Mouse (Mus musculus): ENCODE measurements around the gene Fzd9. TPM values are rescaled to one million over a fixed set of nuclear protein-coding genes. Genes with fewer than 3 reads are reported as not detected.

Fzd9 gene
- total and polyA plus RNA-seq, 3 experiments, result not detected

GRCm38 (mm10) chr5:135216871-135217270 lies 34.2 kb downstream of the Fzd9 start:
- in situ Hi-C loops (cut with MboI; ENCODE audit: low pct_ligation_motif_present, low pct_unique_long_range_greater_than_20kb, low sequenced_read_pairs) (no loop called here), dilution Hi-C loops (cut with MboI; ENCODE audit: extremely low pct_ligation_motif_present, extremely low pct_unique_long_range_greater_than_20kb, low sequenced_read_pairs) (no loop called here)
- Histone ChIP-seq H3K4me3 (replicated peaks in 1 of 3; ENCODE audit: low read depth in 2 of 3, low read length in 2 of 3, poor library complexity in 1 of 3) (no peak overlapping the region), H3K9ac (ENCODE audit: insufficient read depth, low read depth) (no peak overlapping the region), H3K4me2 (ENCODE audit: insufficient read depth, low read depth, poor library complexity, severe bottlenecking) (no peak overlapping the region), H3K36me3 (replicated peaks in 1 of 2; ENCODE audit: control insufficient read depth in 1 of 2, insufficient read depth in 1 of 2, low read length in 1 of 2) (peaks cover 71 to 97% of the 10 kb centered on the region in 2 experiments), H3K27me3 (replicated peaks) (no peaks in the 10 kb centered on the region), H3K4me1 (ENCODE audit: control insufficient read depth in 1 of 2, insufficient read depth in 2 of 2) (no peaks in the 10 kb centered on the region), H3K27ac (ENCODE audit: insufficient read depth, low read depth) (no peak overlapping the region), H3K79me2 (replicated peaks; ENCODE audit: control insufficient read depth, extremely low read depth, insufficient read depth, poor library complexity, severe bottlenecking) (peaks cover 34% of the 10 kb centered on the region), H3K9me3 (replicated peaks; ENCODE audit: low read length) (no peaks in the 10 kb centered on the region)
- no peak for DNase-seq (ENCODE audit: extremely low read depth)
- TF ChIP-seq MYC (IDR thresholded peaks at IDR 0.05; ENCODE audit: low read depth, low read length) (no peak), SIN3A (IDR thresholded peaks at IDR 0.05; ENCODE audit: low read length) (no peak), MEF2A (IDR thresholded peaks at IDR 0.05; ENCODE audit: borderline replicate concordance, low read depth, low read length) (no peak), HCFC1 (IDR thresholded peaks at IDR 0.05; ENCODE audit: low read depth, low read length) (no peak)

GRCm38 (mm10) chr5:135208197-135208596 lies 42.8 kb downstream of the Fzd9 start:
- Histone ChIP-seq H3K27ac (ENCODE audit: insufficient read depth, low read depth) (no peak overlapping the region), H3K4me1 (ENCODE audit: control insufficient read depth in 1 of 2, insufficient read depth in 2 of 2) (no peaks in the 10 kb centered on the region), H3K9me3 (replicated peaks; ENCODE audit: low read length) (no peaks in the 10 kb centered on the region), H3K4me2 (ENCODE audit: insufficient read depth, low read depth, poor library complexity, severe bottlenecking) (no peak overlapping the region), H3K36me3 (replicated peaks in 1 of 2; ENCODE audit: control insufficient read depth in 1 of 2, insufficient read depth in 1 of 2, low read length in 1 of 2) (peaks cover 58 to 95% of the 10 kb centered on the region in 2 experiments), H3K27me3 (replicated peaks) (no peaks in the 10 kb centered on the region), H3K9ac (ENCODE audit: insufficient read depth, low read depth) (no peak overlapping the region), H3K79me2 (replicated peaks; ENCODE audit: control insufficient read depth, extremely low read depth, insufficient read depth, poor library complexity, severe bottlenecking) (peaks cover 31% of the 10 kb centered on the region), H3K4me3 (replicated peaks in 1 of 3; ENCODE audit: low read depth in 2 of 3, low read length in 2 of 3, poor library complexity in 1 of 3) (no peak overlapping the region)
- in situ Hi-C loops (cut with MboI; ENCODE audit: low pct_ligation_motif_present, low pct_unique_long_range_greater_than_20kb, low sequenced_read_pairs), result no loop called here
- TF ChIP-seq SMC3 (IDR thresholded peaks at IDR 0.05; ENCODE audit: low read depth, low read length), result peak; percentile 13
- no peak for TF ChIP-seq UBTF (IDR thresholded peaks at IDR 0.05; ENCODE audit: low read depth, low read length)
- peak; percentile 1 for TF ChIP-seq RAD21 (IDR thresholded peaks at IDR 0.05; ENCODE audit: low read depth, low read length)
- TF ChIP-seq CTCF (conservative IDR thresholded peaks at IDR 0.05 in 1 of 2, IDR thresholded peaks at IDR 0.05 in 1 of 2; ENCODE audit: low read depth in 2 of 2, low read length in 2 of 2), result peak; percentile 40 to 43; a peak in 3 of 4 replicates
- no peak for TF ChIP-seq NRF1 (IDR thresholded peaks at IDR 0.05; ENCODE audit: low read depth, low read length)
- no peak for TF ChIP-seq POLR2A (IDR thresholded peaks at IDR 0.05; ENCODE audit: low read depth, low read length)
- TF ChIP-seq E2F4 (IDR thresholded peaks at IDR 0.05; ENCODE audit: insufficient replicate concordance, low read depth, low read length), result no peak
- TF ChIP-seq CHD1 (IDR thresholded peaks at IDR 0.05; ENCODE audit: low read depth, low read length), result no peak
- no peak for DNase-seq (ENCODE audit: extremely low read depth)
- dilution Hi-C loops (cut with MboI; ENCODE audit: extremely low pct_ligation_motif_present, extremely low pct_unique_long_range_greater_than_20kb, low sequenced_read_pairs), result no loop called here

GRCm38 (mm10) chr5:135202763-135203162 lies 48.3 kb downstream of the Fzd9 start:
- Histone ChIP-seq H3K4me1 (ENCODE audit: control insufficient read depth in 1 of 2, insufficient read depth in 2 of 2) (peaks cover 0 to 7% of the 10 kb centered on the region in 2 experiments; a peak in 2 of 4 replicates), H3K9me3 (replicated peaks; ENCODE audit: low read length) (no peaks in the 10 kb centered on the region), H3K4me2 (ENCODE audit: insufficient read depth, low read depth, poor library complexity, severe bottlenecking) (no peak overlapping the region), H3K27me3 (replicated peaks) (no peaks in the 10 kb centered on the region), H3K36me3 (replicated peaks in 1 of 2; ENCODE audit: control insufficient read depth in 1 of 2, insufficient read depth in 1 of 2, low read length in 1 of 2) (peaks cover 49 to 90% of the 10 kb centered on the region in 2 experiments), H3K4me3 (replicated peaks in 1 of 3; ENCODE audit: low read depth in 2 of 3, low read length in 2 of 3, poor library complexity in 1 of 3) (no peak overlapping the region), H3K79me2 (replicated peaks; ENCODE audit: control insufficient read depth, extremely low read depth, insufficient read depth, poor library complexity, severe bottlenecking) (peaks cover 63% of the 10 kb centered on the region), H3K9ac (ENCODE audit: insufficient read depth, low read depth) (no peak overlapping the region), H3K27ac (ENCODE audit: insufficient read depth, low read depth) (no peak overlapping the region)
- no peak for TF ChIP-seq ELF1 (IDR thresholded peaks at IDR 0.05; ENCODE audit: low read depth, low read length)
- TF ChIP-seq BHLHE40 (IDR thresholded peaks at IDR 0.05; ENCODE audit: low read depth, low read length), result peak; percentile 62
- dilution Hi-C loops (cut with MboI; ENCODE audit: extremely low pct_ligation_motif_present, extremely low pct_unique_long_range_greater_than_20kb, low sequenced_read_pairs) (no loop called here), in situ Hi-C loops (cut with MboI; ENCODE audit: low pct_ligation_motif_present, low pct_unique_long_range_greater_than_20kb, low sequenced_read_pairs) (no loop called here)
- DNase-seq (ENCODE audit: extremely low read depth), result no peak

Other genes starting within 250 kb of the Fzd9 start
- gene Abhd11, start 242.1 kb downstream of the Fzd9 start, total RNA-seq (2012; rRNA removed), result 36.0 and 37.1 TPM in 2 replicates
- gene Abhd11, start 242.1 kb downstream of the Fzd9 start, total RNA-seq (2014; rRNA removed), result 31.2 and 36.6 TPM in 2 replicates
- gene Abhd11, start 242.1 kb downstream of the Fzd9 start, polyA plus RNA-seq (2012; ENCODE audit: insufficient read length, low read depth), result 29.2 and 32.1 TPM in 2 replicates
- 2.0 and 2.4 TPM in 2 replicates for gene Stx1a, start 227.7 kb downstream of the Fzd9 start, total RNA-seq (2012; rRNA removed)
- 0.81 and 1.1 TPM in 2 replicates for gene Stx1a, start 227.7 kb downstream of the Fzd9 start, total RNA-seq (2014; rRNA removed)
- gene Stx1a, start 227.7 kb downstream of the Fzd9 start, polyA plus RNA-seq (2012; ENCODE audit: insufficient read length, low read depth), result 3.0 and 3.3 TPM in 2 replicates
- 7.2 and 7.5 TPM in 2 replicates for gene Dnajc30, start 187.0 kb downstream of the Fzd9 start, total RNA-seq (2012; rRNA removed)
- gene Dnajc30, start 187.0 kb downstream of the Fzd9 start, total RNA-seq (2014; rRNA removed), result 4.1 and 4.9 TPM in 2 replicates
- 9.2 and 9.6 TPM in 2 replicates for gene Dnajc30, start 187.0 kb downstream of the Fzd9 start, polyA plus RNA-seq (2012; ENCODE audit: insufficient read length, low read depth)
- gene Bud23, start 186.3 kb downstream of the Fzd9 start, total RNA-seq (2012; rRNA removed), result 62.1 and 70.0 TPM in 2 replicates
- 60.7 and 79.1 TPM in 2 replicates for gene Bud23, start 186.3 kb downstream of the Fzd9 start, total RNA-seq (2014; rRNA removed)
- gene Bud23, start 186.3 kb downstream of the Fzd9 start, polyA plus RNA-seq (2012; ENCODE audit: insufficient read length, low read depth), result 118 and 141 TPM in 2 replicates
- gene Vps37d, start 173.0 kb downstream of the Fzd9 start, total RNA-seq (2012; rRNA removed), result 0.64 and 0.80 TPM in 2 replicates
- 0.20 and 0.56 TPM in 2 replicates for gene Vps37d, start 173.0 kb downstream of the Fzd9 start, total RNA-seq (2014; rRNA removed)
- 0.40 TPM in 1 of 2 replicates, not detected in the other for gene Vps37d, start 173.0 kb downstream of the Fzd9 start, polyA plus RNA-seq (2012; ENCODE audit: insufficient read length, low read depth)
- not detected in 2 replicates for gene Mlxipl, start 161.3 kb downstream of the Fzd9 start, total RNA-seq (2012; rRNA removed)
- not detected in 2 replicates for gene Mlxipl, start 161.3 kb downstream of the Fzd9 start, total RNA-seq (2014; rRNA removed)
- not detected in 2 replicates for gene Mlxipl, start 161.3 kb downstream of the Fzd9 start, polyA plus RNA-seq (2012; ENCODE audit: insufficient read length, low read depth)
- gene Tbl2, start 101.6 kb downstream of the Fzd9 start, total RNA-seq (2012; rRNA removed), result 26.3 and 31.9 TPM in 2 replicates
- 20.0 and 21.7 TPM in 2 replicates for gene Tbl2, start 101.6 kb downstream of the Fzd9 start, total RNA-seq (2014; rRNA removed)
- 24.8 and 25.2 TPM in 2 replicates for gene Tbl2, start 101.6 kb downstream of the Fzd9 start, polyA plus RNA-seq (2012; ENCODE audit: insufficient read length, low read depth)
- gene Bcl7b, start 82.9 kb downstream of the Fzd9 start, total RNA-seq (2012; rRNA removed), result 20.1 and 22.0 TPM in 2 replicates
- gene Bcl7b, start 82.9 kb downstream of the Fzd9 start, total RNA-seq (2014; rRNA removed), result 21.6 and 24.1 TPM in 2 replicates
- 40.8 and 43.6 TPM in 2 replicates for gene Bcl7b, start 82.9 kb downstream of the Fzd9 start, polyA plus RNA-seq (2012; ENCODE audit: insufficient read length, low read depth)
- gene Baz1b, start 64.0 kb downstream of the Fzd9 start, total RNA-seq (2012; rRNA removed), result 60.0 and 72.9 TPM in 2 replicates
- 53.3 and 56.4 TPM in 2 replicates for gene Baz1b, start 64.0 kb downstream of the Fzd9 start, total RNA-seq (2014; rRNA removed)
- gene Baz1b, start 64.0 kb downstream of the Fzd9 start, polyA plus RNA-seq (2012; ENCODE audit: insufficient read length, low read depth), result 84.9 and 85.4 TPM in 2 replicates
- gene Fkbp6, start 98.8 kb upstream of the Fzd9 start, total RNA-seq (2012; rRNA removed), result not detected in 2 replicates
- gene Fkbp6, start 98.8 kb upstream of the Fzd9 start, total RNA-seq (2014; rRNA removed), result not detected in 2 replicates
- gene Fkbp6, start 98.8 kb upstream of the Fzd9 start, polyA plus RNA-seq (2012; ENCODE audit: insufficient read length, low read depth), result not detected in 2 replicates
- gene Trim50, start 102.1 kb upstream of the Fzd9 start, total RNA-seq (2012; rRNA removed), result not detected in 2 replicates
- not detected in 2 replicates for gene Trim50, start 102.1 kb upstream of the Fzd9 start, total RNA-seq (2014; rRNA removed)
- not detected in 2 replicates for gene Trim50, start 102.1 kb upstream of the Fzd9 start, polyA plus RNA-seq (2012; ENCODE audit: insufficient read length, low read depth)
- gene Nsun5, start 118.7 kb upstream of the Fzd9 start, total RNA-seq (2012; rRNA removed), result 27.6 and 37.4 TPM in 2 replicates
- gene Nsun5, start 118.7 kb upstream of the Fzd9 start, total RNA-seq (2014; rRNA removed), result 30.0 and 30.9 TPM in 2 replicates
- gene Nsun5, start 118.7 kb upstream of the Fzd9 start, polyA plus RNA-seq (2012; ENCODE audit: insufficient read length, low read depth), result 36.6 and 42.2 TPM in 2 replicates
- 9.8 and 10.4 TPM in 2 replicates for gene Pom121, start 143.3 kb upstream of the Fzd9 start, total RNA-seq (2012; rRNA removed)
- gene Pom121, start 143.3 kb upstream of the Fzd9 start, total RNA-seq (2014; rRNA removed), result 2.4 and 3.4 TPM in 2 replicates
- 37.5 and 54.0 TPM in 2 replicates for gene Pom121, start 143.3 kb upstream of the Fzd9 start, polyA plus RNA-seq (2012; ENCODE audit: insufficient read length, low read depth)